Mouse (Mus musculus): Measurements from ENCODE around the gene Fam50a.
A peak's percentile ranks its signal among the peaks of the same experiment; 100 is the strongest.

Gene Fam50a

DNA sequence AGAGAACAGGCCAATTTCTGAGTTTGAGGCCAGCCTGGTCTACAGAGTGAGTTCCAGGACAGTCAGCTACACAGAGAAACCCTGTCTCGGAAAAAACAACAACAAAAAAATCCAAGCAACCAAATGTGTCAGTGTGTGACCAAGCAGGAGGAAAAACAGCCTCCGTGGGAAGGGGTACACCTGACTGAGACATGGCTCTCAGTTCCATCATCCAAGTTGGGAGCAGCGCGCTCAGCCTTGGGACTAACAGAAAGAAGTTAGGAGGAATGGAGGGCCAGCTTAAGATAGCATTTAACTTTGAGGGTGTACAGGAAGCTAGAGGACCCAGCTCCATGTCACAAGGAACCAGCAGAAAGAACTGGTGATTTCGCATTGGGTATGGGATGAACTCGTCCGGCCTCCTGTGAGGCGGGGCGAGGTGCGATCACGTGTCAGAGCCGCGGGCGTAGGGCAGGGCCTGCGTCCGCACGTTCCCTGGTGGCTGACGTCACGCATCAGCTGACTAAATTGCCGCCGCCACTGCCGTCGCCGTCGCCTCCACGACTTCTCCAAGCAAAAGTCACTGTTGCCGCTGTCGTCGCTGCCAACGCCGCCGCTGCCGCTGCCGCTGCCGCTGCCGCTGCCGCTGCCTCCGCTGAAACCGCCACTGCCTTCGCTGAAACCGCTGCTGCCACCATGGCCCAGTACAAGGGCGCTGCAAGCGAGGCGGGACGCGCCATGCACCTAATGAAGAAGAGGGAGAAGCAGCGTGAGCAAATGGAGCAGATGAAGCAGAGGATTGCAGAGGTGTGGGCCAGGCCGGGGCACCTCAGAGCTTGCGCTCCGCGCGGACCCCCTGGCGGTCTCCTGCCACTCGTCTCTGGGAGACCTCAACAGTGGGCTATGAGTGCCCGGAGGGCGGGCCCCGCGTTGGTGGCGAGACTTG is at the start of gene Fam50a:
Gene Fam50a, plus strand, starts transcription at position 494 of the 925 bp plus-strand sequence.
- DNase-seq: peak; percentile 93

DNA sequence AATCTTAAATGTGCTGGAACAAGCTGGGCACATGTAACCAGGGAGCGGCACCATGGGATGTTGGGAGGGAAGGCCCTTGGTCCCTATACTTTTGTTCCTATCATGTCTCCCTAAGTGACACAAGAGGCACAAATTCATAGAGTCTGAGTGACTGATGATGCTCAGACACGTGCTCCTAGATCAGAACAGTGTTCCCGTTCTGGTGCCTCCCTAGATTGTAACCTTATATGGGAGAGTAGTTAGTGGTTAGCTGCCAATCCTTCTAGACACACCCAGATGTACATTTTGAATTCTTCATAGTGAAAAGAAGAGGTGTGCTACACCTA is 43.1 kb upstream of the Fam50a start:
- DNase-seq: no peak

GRCm38 (mm10) chrX:74270062-74270901 is 42.6 kb upstream of the Fam50a start, which contains the start of gene Rpl10:
TSS of gene Rpl10 (plus strand) at chrX:74270812.
- DNase-seq: peak; percentile 94

- peak; percentile 36 for DNase-seq
These were observed 41.8 kb upstream of the Fam50a start for GRCm38 (mm10) chrX:74270902-74271551.

DNA sequence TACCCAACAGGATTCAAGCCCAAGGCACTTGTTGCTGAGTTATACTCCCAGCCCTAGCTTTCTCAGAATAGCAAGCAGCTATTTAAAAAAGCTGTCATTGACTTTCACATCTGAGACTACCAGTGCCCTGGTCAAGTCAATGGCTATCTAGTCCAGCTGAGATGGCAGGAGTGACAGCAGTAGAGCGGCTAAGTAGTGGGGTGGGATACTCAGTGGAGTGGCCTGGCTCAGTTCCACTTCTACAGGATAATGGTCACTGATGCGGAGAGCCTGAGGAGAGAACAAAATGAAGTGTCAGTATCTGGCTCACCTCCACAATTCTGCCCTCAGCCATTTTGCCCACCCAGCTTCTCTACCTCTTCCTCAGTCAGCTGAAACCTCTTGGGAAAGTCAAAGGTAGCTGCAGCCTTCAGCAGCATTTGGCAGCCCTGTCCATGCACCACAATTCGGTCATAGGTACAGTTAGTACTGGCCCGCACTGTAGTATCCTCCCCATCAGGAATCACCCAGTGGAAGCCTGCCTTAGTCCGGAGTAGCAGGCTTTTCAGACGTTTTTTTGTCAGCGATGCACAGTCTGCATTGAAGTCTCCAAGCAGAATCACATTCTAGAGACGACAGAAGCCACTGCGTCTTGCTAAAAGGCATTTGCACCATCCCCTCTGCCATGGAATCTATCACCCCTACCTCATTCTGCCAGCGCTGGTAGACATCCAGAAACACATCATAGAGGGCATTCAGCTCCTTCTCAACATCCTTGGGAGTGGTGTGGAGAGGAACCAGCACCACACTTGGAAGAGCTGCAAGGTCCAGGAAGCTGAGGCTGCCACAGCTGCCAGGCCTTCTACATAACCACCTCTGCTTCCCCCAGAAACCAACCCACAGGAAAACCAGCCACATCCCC is 39.2 kb upstream of the Fam50a start:
- no peak for DNase-seq

GRCm38 (mm10) chrX:74277916-74278315 is 34.9 kb upstream of the Fam50a start:
- DNase-seq: no peak

DNA sequence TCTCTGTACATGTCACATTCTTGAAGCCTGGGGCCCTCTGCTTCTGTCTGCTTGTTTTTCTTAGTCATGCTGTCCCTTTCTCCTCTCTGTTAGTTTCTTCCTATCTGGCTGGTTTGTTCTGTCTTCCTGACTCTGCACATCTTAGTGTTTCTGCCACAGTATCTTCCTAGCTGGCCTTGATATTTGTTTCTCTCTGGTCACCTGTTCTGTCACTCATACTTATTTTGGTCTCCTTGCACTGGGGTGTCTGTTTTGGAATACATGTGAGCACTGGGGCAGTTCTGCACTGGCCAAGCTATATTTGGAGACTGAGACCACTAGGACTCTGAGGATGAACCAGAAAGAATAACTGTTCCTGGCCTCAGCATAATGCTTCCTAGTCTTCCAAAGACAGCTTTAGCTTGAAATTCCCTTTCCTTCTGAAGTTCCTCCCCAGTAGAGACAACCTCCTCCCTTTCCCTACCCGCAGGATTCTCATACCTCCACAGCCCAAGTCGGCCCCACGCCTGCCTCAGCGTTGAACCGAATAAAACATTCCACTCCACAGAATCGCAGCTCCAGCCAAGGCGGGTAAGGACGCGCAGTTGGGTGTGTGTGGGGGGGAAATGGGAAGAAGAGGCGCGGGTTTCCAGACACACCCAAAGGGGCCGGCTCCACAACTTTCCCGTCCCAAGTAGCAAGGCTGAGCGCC is 31.6 kb upstream of the Fam50a start:
- DNase-seq: no peak

GRCm38 (mm10) chrX:74281732-74282394 is 31.0 kb upstream of the Fam50a start, which contains the start of the genes Taz and Dnase1l1:
TSS of gene Taz (plus strand) at chrX:74281912.
TSS of gene Dnase1l1 (minus strand) at chrX:74282337.
- DNase-seq: peak; percentile 91

GRCm38 (mm10) chrX:74282395-74283091 is 30.3 kb upstream of the Fam50a start:
- DNase-seq: peak; percentile 92

GRCm38 (mm10) chrX:74283092-74283437 is 29.8 kb upstream of the Fam50a start:
- no peak for DNase-seq

- DNase-seq: no peak
These were observed 19.4 kb upstream of the Fam50a start for GRCm38 (mm10) chrX:74293431-74293830.

DNA sequence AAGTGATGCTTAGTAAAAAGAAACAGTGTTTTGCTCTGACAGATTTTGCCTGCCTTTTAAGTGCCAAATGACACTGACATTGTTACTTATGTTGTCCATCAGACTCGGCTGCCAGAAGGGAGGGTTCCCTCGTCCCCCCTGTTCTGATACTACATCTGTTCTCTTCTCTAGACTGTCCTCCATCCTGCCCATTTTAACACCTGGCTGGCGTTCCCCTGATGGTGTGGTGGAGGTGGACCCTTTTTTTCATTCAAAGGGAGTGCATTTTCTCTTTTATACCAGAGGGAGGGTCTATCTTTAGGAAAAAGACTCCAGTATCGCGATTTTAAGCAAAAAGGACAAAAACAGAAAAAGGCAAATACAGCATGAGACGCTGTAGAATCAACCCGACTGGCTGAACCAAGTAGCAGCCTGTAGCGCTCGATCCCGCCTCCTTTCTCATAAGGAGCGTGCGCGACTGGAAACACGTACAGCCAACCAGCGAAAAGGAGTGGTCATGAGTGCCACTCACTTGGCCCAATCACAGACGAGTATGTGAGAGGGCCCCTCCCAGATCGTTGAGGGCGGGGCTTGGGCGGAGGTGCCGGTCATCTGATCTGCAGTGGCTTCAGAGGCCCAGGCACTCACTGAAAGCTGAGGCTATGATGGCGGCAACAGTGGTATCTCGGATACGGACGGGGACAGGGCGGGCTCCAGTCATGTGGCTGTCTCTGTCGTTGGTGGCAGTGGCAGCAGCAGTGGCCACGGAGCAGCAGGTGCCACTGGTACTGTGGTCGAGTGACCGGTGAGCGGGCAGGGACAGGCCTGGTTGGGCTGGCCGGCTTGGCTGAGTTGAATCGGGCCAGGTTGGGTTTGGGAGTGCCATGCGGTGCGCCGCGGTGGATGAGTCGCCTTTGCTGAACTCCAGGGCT is 16.0 kb upstream of the Fam50a start, which contains the start of gene Atp6ap1:
Gene Atp6ap1, plus strand, starts transcription at position 560 of the 911 bp plus-strand sequence.
- DNase-seq: peak; percentile 95

DNA sequence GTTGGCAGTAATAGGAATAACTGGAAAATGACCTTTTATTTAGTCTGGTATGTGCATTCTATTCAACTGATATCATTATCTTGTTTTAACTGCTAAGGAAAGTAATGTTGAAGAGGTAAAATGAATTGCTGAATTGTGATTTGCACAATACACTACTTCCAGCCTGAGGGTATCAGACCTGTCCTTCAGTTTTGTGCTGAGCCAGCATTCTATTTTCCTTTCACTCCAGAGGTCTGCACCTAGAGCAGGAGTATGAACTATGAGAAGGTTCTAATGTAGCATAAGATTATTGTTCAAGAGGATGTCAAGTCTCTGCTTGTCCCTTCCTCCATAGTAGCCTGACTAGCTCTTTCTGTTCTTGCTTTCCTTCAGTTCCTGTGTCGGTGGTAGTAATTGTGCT is 14.5 kb upstream of the Fam50a start:
- DNase-seq: no peak

GRCm38 (mm10) chrX:74299721-74300120 is 13.1 kb upstream of the Fam50a start:
- no peak for DNase-seq

GRCm38 (mm10) chrX:74304867-74305700 is 7.7 kb upstream of the Fam50a start, which contains the start of gene Gdi1:
TSS of gene Gdi1 (plus strand) at chrX:74304998.
- DNase-seq: peak; percentile 82

- peak; percentile 74 for DNase-seq
These were observed 15.9 kb downstream of the Fam50a start, which contains the start of gene Plxna3 for GRCm38 (mm10) chrX:74328725-74329161. TSS of gene Plxna3 (plus strand) at chrX:74329066.

- DNase-seq: no peak
These were observed 16.4 kb downstream of the Fam50a start for GRCm38 (mm10) chrX:74329215-74329671.

All from kidney, postnatal 14 days (tissue).